Mouse (Mus musculus): ENCODE results near the gene Mrps18b. TPM values are rescaled to one million over a fixed set of nuclear protein-coding genes. Genes with fewer than 3 reads are reported as not detected.

Mrps18b gene
- polyA plus RNA-seq, 1 experiment: 64.3 TPM

DNA sequence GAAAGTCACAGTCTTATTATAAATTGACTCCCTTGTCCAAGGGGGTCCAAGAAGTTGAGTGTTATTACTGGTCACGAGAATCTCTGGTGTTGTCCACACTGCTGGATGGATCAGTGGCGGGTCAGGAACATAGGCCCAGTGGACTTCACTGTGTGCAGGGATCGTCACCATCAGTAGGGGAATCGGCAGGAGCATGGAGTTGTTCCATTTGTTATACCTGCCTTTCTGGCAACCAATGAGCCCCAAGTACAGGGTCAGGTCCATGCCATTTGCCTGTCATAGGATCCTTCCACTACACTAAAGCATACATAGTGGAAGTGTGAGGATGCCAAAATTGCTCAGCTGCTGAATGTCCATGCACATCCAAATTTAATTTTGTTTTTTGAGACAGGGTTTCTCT, 16.4 kb upstream of the Mrps18b start:
- no peak overlapping the region for H3K4me3 ChIP-seq (ENCODE audit: insufficient read depth, low read length)
- TF ChIP-seq POLR2A (IDR thresholded peaks at IDR 0.05; ENCODE audit: extremely low read depth, insufficient read depth, low read length): no peak
- TF ChIP-seq CTCF (IDR thresholded peaks at IDR 0.05; ENCODE audit: extremely low read depth, insufficient read depth, low read length): no peak
- no peaks in the 10 kb centered on the region for H3K4me1 ChIP-seq (ENCODE audit: control insufficient read depth, insufficient read depth, low read length)
- no peak overlapping the region for H3K27ac ChIP-seq (ENCODE audit: insufficient read depth, low read length)

DNA sequence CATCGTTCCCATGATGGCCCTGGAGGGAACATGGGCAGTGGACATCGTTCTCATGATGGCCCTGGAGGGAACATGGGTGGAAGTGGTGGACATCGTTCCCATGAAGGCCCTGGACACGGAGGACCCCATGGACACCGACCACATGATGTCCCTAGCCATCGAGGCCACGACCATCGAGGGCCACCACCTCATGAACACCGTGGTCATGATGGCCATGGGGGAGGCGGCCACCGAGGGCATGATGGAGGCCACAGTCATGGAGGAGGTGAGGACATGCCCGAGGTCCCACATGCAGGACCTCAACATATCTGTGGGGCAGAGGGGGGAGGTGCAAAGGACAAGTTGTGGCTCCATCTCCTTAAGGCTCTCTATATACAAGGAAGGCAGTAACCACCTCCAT, 14.4 kb upstream of the Mrps18b start:
- no peak for TF ChIP-seq POLR2A (IDR thresholded peaks at IDR 0.05; ENCODE audit: extremely low read depth, insufficient read depth, low read length)
- TF ChIP-seq CTCF (IDR thresholded peaks at IDR 0.05; ENCODE audit: extremely low read depth, insufficient read depth, low read length): no peak
- Histone ChIP-seq H3K27ac (ENCODE audit: insufficient read depth, low read length) (no peak overlapping the region), H3K4me3 (ENCODE audit: insufficient read depth, low read length) (no peak overlapping the region), H3K4me1 (ENCODE audit: control insufficient read depth, insufficient read depth, low read length) (no peaks in the 10 kb centered on the region)

DNA sequence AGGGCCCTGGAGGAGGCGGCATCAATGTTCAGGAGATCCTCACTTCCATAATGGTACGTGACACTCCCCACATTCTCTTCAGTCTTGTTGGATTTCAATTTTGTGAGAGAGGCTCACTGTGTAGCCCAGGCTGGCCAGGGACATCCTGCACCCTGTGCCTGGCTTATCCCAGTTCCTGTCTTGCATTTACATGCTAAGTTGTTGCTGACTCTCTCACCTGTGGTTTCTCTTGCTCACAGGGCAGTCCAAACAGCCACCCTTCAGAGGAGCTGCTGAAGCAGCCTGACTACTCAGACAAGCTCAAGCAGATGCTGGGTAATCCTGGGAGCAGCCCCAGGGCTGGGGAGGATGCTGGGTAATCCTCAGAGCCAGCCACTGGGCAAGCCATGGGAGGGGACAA, 13.3 kb upstream of the Mrps18b start:
- Histone ChIP-seq H3K4me3 (ENCODE audit: insufficient read depth, low read length) (no peak overlapping the region), H3K27ac (ENCODE audit: insufficient read depth, low read length) (no peak overlapping the region), H3K4me1 (ENCODE audit: control insufficient read depth, insufficient read depth, low read length) (no peaks in the 10 kb centered on the region)
- no peak for TF ChIP-seq POLR2A (IDR thresholded peaks at IDR 0.05; ENCODE audit: extremely low read depth, insufficient read depth, low read length)
- TF ChIP-seq CTCF (IDR thresholded peaks at IDR 0.05; ENCODE audit: extremely low read depth, insufficient read depth, low read length): no peak

DNA sequence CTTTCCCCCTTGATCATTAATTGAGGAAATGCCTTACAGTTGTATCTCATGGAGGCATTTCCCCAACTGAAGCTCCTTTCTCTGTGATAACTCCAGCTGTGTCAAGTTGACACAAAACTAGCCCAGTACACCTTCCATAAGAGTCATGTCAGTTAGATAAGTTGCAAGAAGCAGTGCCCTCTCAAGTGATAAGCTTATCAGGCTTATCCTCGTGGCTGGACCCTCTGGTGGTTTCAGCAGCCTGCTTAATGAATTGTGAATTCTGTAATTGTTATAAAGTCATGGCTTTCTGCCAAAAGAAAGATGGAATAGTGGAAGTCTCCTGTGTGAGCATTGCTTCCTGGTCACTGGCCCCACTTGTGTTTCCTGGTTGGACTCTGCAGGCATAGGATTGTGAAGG, 11.3 kb upstream of the Mrps18b start:
- no peak overlapping the region for H3K4me3 ChIP-seq (ENCODE audit: insufficient read depth, low read length)
- H3K4me1 ChIP-seq (ENCODE audit: control insufficient read depth, insufficient read depth, low read length): no peaks in the 10 kb centered on the region; the same call in 1 of the 2 replicates
- TF ChIP-seq CTCF (IDR thresholded peaks at IDR 0.05; ENCODE audit: extremely low read depth, insufficient read depth, low read length) (no peak), POLR2A (IDR thresholded peaks at IDR 0.05; ENCODE audit: extremely low read depth, insufficient read depth, low read length) (no peak)
- H3K27ac ChIP-seq (ENCODE audit: insufficient read depth, low read length): no peak overlapping the region

DNA sequence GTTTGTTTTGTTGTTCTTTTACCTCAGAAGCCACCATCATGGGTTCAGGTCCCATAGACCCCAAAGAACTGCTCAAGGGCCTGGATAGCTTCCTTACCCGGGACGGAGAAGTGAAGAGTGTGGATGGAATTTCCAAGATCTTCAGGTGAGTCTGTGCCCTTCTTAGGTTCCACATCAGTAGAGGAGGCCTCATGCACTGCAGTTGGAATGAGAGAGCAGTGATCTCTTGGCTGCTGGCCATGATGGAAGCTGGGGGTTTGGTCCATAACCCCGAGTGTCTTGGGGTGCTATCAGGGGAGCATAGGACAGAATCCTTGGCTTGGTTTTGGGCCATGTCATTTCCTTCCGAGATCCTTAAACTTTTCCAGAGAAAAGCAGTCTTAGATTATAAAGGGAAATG, 7.1 kb upstream of the Mrps18b start:
- peaks cover 7% of the 10 kb centered on the region; the same call in 1 of the 2 replicates for H3K4me1 ChIP-seq (ENCODE audit: control insufficient read depth, insufficient read depth, low read length)
- no peak overlapping the region for H3K27ac ChIP-seq (ENCODE audit: insufficient read depth, low read length)
- TF ChIP-seq POLR2A (IDR thresholded peaks at IDR 0.05; ENCODE audit: extremely low read depth, insufficient read depth, low read length) (no peak), CTCF (IDR thresholded peaks at IDR 0.05; ENCODE audit: extremely low read depth, insufficient read depth, low read length) (no peak)
- H3K4me3 ChIP-seq (ENCODE audit: insufficient read depth, low read length): no peak overlapping the region

DNA sequence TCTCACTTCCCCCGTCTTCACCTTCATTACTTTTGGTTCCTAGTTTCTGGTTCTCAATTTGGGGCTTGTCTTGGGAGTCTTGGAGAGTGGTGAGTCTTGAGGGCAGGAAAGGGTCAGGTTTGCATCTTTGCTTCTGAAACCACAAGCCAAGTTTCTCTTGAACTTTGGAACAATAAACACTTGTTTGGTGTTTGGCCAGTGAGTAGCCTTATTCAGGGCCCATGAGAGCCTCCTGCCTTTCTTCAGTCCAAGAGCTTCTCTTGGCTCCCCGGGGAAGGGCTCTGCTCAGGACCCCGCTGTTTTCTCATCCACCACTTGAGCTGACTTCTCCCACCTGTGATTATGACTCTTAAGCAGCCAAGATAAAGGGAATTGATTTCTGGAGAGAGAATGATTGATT, 6.4 kb upstream of the Mrps18b start:
- Histone ChIP-seq H3K4me1 (ENCODE audit: control insufficient read depth, insufficient read depth, low read length) (peaks cover 7% of the 10 kb centered on the region; the same call in 1 of the 2 replicates), H3K27ac (ENCODE audit: insufficient read depth, low read length) (no peak overlapping the region), H3K4me3 (ENCODE audit: insufficient read depth, low read length) (no peak overlapping the region)
- TF ChIP-seq POLR2A (IDR thresholded peaks at IDR 0.05; ENCODE audit: extremely low read depth, insufficient read depth, low read length) (no peak), CTCF (IDR thresholded peaks at IDR 0.05; ENCODE audit: extremely low read depth, insufficient read depth, low read length) (no peak)

DNA sequence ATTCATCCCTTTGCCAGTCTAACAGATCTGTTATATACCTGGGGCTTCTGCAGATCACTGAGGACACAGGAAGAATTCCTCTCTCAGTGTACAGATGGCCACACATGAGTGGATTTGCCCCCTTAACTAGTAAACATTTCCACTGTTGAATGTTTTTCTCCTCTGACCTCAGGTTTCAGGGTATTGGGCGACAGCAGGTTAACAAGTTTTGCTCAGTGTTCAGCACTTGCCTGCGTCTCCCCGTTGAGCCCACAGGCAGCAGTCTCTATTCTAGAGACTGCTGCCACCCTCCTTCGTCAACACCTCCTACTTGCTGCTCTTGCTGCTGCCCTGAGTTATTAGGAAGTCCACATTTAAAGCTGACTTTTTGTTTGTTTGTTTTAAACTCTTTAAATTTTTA, 5.5 kb upstream of the Mrps18b start:
- no peak for TF ChIP-seq POLR2A (IDR thresholded peaks at IDR 0.05; ENCODE audit: extremely low read depth, insufficient read depth, low read length)
- no peak for TF ChIP-seq CTCF (IDR thresholded peaks at IDR 0.05; ENCODE audit: extremely low read depth, insufficient read depth, low read length)
- Histone ChIP-seq H3K4me3 (ENCODE audit: insufficient read depth, low read length) (no peak overlapping the region), H3K27ac (ENCODE audit: insufficient read depth, low read length) (no peak overlapping the region), H3K4me1 (ENCODE audit: control insufficient read depth, insufficient read depth, low read length) (peaks cover 7% of the 10 kb centered on the region; the same call in 1 of the 2 replicates)

DNA sequence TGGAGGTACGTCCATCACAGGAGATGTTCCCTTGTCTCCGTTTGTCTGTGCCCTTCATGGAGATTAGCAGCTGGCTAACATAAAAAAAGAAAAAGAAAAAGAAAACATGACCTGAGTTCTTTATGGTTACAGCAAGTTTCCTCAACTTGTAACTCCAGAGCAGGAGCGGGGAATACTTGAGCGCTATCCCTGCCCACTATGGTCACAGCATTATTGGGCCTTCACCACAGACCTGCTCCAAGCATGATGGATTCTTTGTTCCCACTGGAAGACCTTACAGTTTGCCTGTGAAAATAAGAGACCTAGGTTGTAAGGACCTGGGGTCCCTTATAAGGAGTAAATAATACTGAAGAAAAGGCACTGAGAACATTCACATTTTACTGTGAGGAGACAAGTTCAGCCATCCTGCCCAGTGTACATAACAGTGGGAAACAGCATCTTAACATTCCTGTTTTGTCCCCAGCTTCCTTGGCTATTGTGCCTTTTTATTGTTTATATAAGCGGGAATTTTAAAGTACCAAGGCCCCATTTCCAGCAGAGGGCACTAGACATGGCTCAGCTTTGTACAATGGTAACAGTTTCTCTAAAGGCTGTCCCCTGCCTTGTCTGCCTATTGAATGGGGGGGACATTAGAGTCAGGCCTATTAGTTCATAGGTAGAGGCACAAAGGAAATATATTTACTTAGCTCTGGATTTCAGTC, 4.8 kb upstream of the Mrps18b start:
- Histone ChIP-seq H3K27ac (ENCODE audit: insufficient read depth, low read length) (no peak overlapping the region), H3K4me3 (ENCODE audit: insufficient read depth, low read length) (no peak overlapping the region), H3K4me1 (ENCODE audit: control insufficient read depth, insufficient read depth, low read length) (peaks cover 7% of the 10 kb centered on the region; the same call in 1 of the 2 replicates)
- TF ChIP-seq POLR2A (IDR thresholded peaks at IDR 0.05; ENCODE audit: extremely low read depth, insufficient read depth, low read length) (0 out of 2 replicates have a peak, but pooled peaks have one; percentile 11), CTCF (IDR thresholded peaks at IDR 0.05; ENCODE audit: extremely low read depth, insufficient read depth, low read length) (peak; percentile 40; the same call in 1 of the 2 replicates)

DNA sequence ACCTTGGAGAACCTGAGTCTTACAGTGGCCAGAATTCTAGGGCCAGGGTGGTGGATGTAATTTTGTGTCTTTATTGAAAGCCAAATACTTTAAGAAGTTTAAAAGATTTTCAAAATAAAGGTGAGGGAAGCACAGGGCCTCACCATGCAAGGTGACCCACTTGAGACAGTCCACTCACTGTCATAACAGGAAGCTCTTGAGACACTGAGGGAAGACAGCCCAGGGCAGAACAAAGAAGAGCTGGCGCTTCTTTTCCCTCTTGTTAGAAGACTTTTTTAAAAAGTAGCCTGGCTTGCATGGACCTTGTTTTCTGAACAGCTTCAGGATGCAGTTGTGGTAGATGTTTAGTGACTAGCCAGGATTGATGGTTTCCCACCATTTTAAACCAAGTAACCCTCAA, 4.2 kb upstream of the Mrps18b start:
- Histone ChIP-seq H3K4me1 (ENCODE audit: control insufficient read depth, insufficient read depth, low read length) (peaks cover 8% of the 10 kb centered on the region; the same call in 1 of the 2 replicates), H3K27ac (ENCODE audit: insufficient read depth, low read length) (no peak overlapping the region), H3K4me3 (ENCODE audit: insufficient read depth, low read length) (no peak overlapping the region)
- no peak for TF ChIP-seq CTCF (IDR thresholded peaks at IDR 0.05; ENCODE audit: extremely low read depth, insufficient read depth, low read length)
- no peak for TF ChIP-seq POLR2A (IDR thresholded peaks at IDR 0.05; ENCODE audit: extremely low read depth, insufficient read depth, low read length)

DNA sequence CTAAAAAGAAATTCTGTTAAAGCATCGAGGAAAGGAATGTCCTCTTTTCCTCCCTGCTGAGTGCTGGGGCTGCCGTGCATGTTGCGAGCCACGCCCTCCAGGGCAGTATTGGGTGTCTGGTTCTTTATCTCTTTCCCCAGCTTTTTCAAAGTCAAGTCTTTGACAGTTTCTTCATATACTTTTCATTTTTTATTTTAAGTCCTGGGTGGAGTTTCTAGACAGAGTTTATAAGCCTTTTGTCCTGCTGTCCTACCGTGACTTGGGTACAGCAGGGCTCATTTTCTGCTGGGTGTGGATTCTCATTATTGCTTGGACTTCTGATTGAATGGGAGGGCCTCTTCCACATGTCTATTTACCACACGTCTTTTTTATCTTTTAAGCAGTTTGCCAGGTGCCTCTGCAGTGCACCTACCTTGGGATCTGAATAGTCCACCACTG, 3.7 kb upstream of the Mrps18b start:
- peak overlapping the region; percentile 28; the same call in 1 of the 2 replicates for H3K4me3 ChIP-seq (ENCODE audit: insufficient read depth, low read length)
- TF ChIP-seq CTCF (IDR thresholded peaks at IDR 0.05; ENCODE audit: extremely low read depth, insufficient read depth, low read length): no peak
- no peak for TF ChIP-seq POLR2A (IDR thresholded peaks at IDR 0.05; ENCODE audit: extremely low read depth, insufficient read depth, low read length)
- H3K4me1 ChIP-seq (ENCODE audit: control insufficient read depth, insufficient read depth, low read length): peaks cover 8% of the 10 kb centered on the region; the same call in 1 of the 2 replicates
- peak overlapping the region; percentile 50; the same call in 1 of the 2 replicates for H3K27ac ChIP-seq (ENCODE audit: insufficient read depth, low read length)
